Mouse (Mus musculus) leukemia stem cell, adult 10-12 weeks (primary cell): ENCODE results near the gene Prss34. TPM values are rescaled to one million over a fixed set of nuclear protein-coding genes. Genes with fewer than 3 reads are reported as not detected.

Source experiments
- polyA plus RNA-seq: library from polyadenylated mRNA; stranded (reverse); fragments of >175 nt; gene quantifications from 2 replicates; pipeline ENCODE4 v1.2.3, GENCODE M21; 2012; ENCODE audit warnings: low replicate concordance

Prss34 gene
- polyA plus RNA-seq = 0.39 TPM in 1 of 2 replicates, not detected in the other

DNA sequence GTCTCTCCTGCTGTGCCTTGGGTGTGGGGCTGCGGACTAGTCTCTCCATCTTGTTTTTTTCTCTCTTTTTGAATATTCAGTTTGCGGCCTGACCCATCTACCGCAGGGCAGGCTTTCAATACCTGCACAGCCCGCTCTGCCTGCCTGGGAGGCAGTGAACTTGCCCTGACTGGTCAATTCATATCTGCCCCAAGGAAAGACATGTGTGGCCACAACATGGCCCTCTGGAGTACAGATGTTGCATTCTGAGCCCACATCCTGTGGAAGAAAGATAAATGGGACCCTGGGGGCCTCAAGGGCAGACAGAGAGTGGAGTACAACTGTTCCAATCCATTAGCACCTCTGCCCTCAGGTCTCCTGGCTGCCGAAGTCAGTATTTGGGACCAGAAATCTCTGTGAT lies at the start of gene Prss34:
Gene Prss34 (plus strand): TSS at position 301 of the 400 bp plus-strand sequence.

DNA sequence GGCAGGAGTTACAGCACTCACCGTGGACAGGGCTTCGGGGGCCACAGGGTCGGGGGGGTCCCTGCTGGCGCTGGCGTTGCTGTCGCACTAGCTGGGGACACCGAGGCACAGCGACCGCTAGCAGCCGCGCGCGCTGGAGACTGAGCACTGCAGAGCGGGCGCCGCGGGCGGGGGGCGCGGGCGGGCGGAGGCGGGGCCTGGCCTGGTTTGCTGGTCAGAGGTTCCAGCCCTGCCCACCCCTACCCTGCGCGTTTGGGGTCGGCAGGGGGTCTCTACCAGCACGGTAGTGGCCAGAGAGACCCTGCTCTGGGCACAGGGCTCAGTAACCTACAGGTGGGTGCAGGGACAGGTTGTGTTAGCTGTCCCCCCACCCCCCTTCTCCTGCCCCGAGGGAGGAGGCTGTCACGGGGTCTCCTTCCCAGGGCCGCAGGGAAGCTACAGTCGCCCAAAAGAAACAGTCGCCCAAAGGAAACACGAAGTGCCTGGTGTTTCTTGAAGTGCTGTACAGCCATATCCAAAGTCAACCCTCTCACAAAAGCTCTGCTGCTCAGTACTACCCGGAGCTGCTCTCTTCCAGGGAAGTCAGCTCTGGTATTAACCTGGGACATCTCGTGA lies 41.9 kb upstream of the Prss34 start, which contains the start of gene Baiap3:
Gene Baiap3 (minus strand): TSS at position 225 of the 615 bp plus-strand sequence.

DNA sequence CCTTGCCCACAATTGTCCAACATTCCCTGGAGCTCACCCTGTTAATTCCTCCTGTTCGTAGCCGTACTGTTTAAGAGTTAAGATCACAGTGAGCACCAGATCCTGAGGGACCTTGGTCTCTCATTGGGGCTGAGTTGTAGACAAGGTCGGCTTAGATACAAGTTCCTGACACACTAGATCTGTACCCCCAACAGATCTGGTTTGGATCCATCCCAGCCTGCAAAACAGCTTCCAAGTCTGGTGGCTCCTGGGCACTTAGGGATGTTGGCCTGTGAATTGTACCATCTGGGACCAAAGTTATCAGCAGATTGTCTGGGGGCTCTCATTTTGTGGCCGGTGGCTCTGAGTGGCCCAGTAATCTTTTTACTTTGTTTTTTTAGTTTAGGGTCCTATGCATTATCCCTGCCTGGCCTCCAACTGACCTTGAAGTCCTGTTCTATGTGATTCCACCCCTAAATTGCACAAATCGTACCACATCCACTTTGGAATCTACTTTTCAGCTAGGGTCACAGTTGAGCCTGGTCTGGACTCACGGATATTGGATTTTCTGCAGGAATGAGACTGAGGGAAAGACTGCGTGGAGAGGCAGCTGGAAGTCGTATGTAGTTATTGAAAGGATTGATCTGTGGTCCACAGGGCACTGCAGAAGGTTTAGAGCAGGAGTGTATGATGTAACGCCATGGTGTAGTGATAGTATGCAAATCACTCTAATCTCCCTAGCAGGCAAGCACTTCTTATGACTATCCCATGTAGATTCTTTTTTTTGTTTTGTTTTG lies 23.4 kb upstream of the Prss34 start, which contains the start of gene Ube2i:
Gene Ube2i (minus strand): TSS at position 52 of the 776 bp plus-strand sequence.

DNA sequence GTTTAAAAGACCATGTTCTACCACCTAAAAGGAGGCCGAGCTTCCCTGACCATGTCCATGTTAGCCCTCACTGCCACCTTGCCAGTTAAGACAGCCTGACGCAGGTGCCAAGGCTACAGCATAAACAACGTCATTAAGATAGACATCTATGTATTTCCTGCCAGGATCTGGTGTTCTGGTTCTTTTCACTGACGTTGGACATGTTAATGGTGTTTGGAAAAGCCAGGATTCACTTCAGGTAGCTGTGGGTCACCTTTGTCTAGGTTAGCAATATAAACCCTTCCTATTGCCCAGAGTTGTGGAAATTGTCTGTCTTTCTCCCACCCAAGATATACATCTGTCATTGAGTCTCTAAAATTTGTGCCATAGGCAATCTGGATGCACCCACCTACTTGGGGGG lies 10.2 kb downstream of the Prss34 start, which contains the start of gene Prss28:
Gene Prss28 (plus strand): TSS at position 301 of the 400 bp plus-strand sequence.

DNA sequence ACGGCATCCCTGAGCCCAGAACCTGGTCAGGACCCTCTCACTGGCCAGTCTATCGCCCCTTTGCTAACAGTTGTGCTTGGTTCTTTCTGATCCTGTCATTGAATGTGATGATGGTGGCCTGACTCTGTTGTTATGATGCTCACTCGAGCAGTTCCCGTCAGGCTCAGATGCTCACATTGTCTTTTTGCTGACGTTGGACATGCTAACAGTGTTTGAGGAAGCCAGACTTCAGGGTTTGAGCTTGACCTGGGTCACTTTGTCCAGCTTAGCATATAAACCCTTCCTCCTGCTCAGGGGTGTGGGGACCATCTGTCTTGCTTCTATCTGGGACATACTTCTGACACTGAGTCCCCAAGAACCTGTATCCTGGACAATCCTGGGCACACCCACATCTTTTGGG lies 20.2 kb downstream of the Prss34 start, which contains the start of gene Prss29:
Gene Prss29 (plus strand): TSS at position 301 of the 400 bp plus-strand sequence.

DNA sequence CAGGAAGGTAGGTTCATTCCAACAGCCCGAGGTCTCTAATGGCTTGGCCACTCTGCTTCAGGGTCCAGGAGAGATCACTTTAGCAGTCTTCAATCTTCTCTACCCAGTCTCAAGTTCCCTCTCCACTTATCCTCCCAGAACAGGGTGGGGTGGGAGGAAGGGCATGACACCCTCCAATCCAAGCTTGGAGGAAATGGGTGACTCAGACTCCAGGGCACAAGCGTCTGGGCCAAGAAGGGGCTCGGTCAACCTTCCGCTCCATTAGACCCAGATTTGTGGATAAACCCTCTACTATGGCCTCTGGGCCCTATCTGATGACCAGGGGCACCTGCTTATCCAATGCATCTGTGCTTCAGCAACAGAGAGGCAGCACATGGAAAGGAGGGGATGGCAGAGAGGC lies 47.3 kb downstream of the Prss34 start, which contains the start of gene Tpsab1:
Gene Tpsab1 (minus strand): TSS at position 101 of the 400 bp plus-strand sequence.

Other genes with a start within 250 kb of the Prss34 start
- 0.61 and 0.64 TPM in 2 replicates for gene Tmem204, start 214.8 kb upstream of the Prss34 start, polyA plus RNA-seq
- gene Telo2, start 182.4 kb upstream of the Prss34 start, polyA plus RNA-seq = 18.2 and 46.2 TPM in 2 replicates
- gene Ptx4, start 177.6 kb upstream of the Prss34 start, polyA plus RNA-seq = not detected in 2 replicates
- gene Clcn7, start 165.0 kb upstream of the Prss34 start, polyA plus RNA-seq = 27.7 and 32.4 TPM in 2 replicates
- not detected in 2 replicates for gene Ccdc154, start 135.9 kb upstream of the Prss34 start, polyA plus RNA-seq
- gene Gm38655, start 122.9 kb upstream of the Prss34 start, polyA plus RNA-seq = not detected in 2 replicates
- gene BC003965, start 113.8 kb upstream of the Prss34 start, polyA plus RNA-seq = 43.9 and 71.2 TPM in 2 replicates
- 54.2 and 108 TPM in 2 replicates for gene Unkl, start 110.0 kb upstream of the Prss34 start, polyA plus RNA-seq
- gene Gnptg, start 58.3 kb upstream of the Prss34 start, polyA plus RNA-seq = 3.7 and 11.8 TPM in 2 replicates
- gene Tsr3, start 58.2 kb upstream of the Prss34 start, polyA plus RNA-seq = 10.5 and 15.0 TPM in 2 replicates
- gene Baiap3, start 42.0 kb upstream of the Prss34 start, polyA plus RNA-seq = 0.28 and 0.75 TPM in 2 replicates
- gene Ube2i, start 23.8 kb upstream of the Prss34 start, polyA plus RNA-seq = 152 and 183 TPM in 2 replicates
- gene Prss28, start 10.3 kb downstream of the Prss34 start, polyA plus RNA-seq = not detected in 2 replicates
- gene Prss29, start 20.3 kb downstream of the Prss34 start, polyA plus RNA-seq = 0.60 and 0.61 TPM in 2 replicates
- 0.16 and 0.36 TPM in 2 replicates for gene Tpsab1, start 47.2 kb downstream of the Prss34 start, polyA plus RNA-seq
- gene Tpsb2, start 67.9 kb downstream of the Prss34 start, polyA plus RNA-seq = 0.93 and 1.2 TPM in 2 replicates
- not detected in 2 replicates for gene Tpsg1, start 70.9 kb downstream of the Prss34 start, polyA plus RNA-seq
- gene Cacna1h, start 135.4 kb downstream of the Prss34 start, polyA plus RNA-seq = 2.8 and 7.7 TPM in 2 replicates
- gene Tekt4, start 156.2 kb downstream of the Prss34 start, polyA plus RNA-seq = not detected in 2 replicates
- not detected in 2 replicates for gene Sstr5, start 198.9 kb downstream of the Prss34 start, polyA plus RNA-seq